Mouse (Mus musculus) small intestine, adult 2 months (tissue): ENCODE measurements around the gene Pafah1b1.

ENCODE experiments used
- CTCF ChIP-seq: fragments of 200-500 bp; IDR thresholded peaks from 2 replicates; pipeline ENCODE4 v1.5.1; 2012; ENCODE audit warnings: low read depth, mild to moderate bottlenecking, control low read depth, inconsistent platforms, low read length, moderate library complexity, mixed read lengths; ENCODE audit not compliant: insufficient replicate concordance, insufficient read length; ENCODE audit errors: extremely low read depth
- POLR2A ChIP-seq: fragments of 200-500 bp; IDR thresholded peaks from 2 replicates; pipeline ENCODE4 v1.6.1; 2012; ENCODE audit warnings: low read depth, mild to moderate bottlenecking, control low read depth, inconsistent platforms, low read length, moderate library complexity

DNA sequence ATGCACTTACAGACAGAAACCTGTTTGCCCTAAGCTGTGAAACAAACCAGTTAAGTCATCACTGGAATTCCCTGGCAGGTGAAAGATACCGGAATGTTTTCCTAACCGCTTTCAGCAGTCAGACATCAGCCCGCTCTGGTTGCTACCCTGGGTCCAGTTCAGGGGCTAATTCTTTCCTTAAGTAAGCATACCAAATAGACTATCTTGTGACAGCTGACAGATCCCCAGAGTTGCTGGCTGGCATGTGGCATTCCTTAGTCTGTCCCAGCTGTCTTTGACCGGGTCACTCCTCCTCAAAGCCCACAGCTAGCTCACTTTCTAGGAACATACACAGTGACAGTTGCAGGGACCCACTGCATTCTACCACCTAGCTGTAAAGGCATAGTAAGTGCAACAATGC lies 23.6 kb upstream of the Pafah1b1 start:
- no peak for TF ChIP-seq POLR2A
- no peak for TF ChIP-seq CTCF
